Mouse (Mus musculus) spleen, adult 2 months (tissue): ENCODE measurements at regions not wholly inside any gene's neighbourhood (a gene's known extent, or its start where the extent isn't known, plus 50 kb on each side); places are given as distances from the start of the nearest gene placed in this dataset.
A peak's percentile ranks its signal among the peaks of the same experiment; 100 is the strongest.
"Not testable (repeated sequence)": the region's sequence is repeated elsewhere in the genome, so short reads cannot be mapped to it uniquely, and the experiment has no call there.

Experiments
- DNase-seq, 2 experiments: peaks; one replicate each; pipeline versions ENCODE4 v3.0.0 to v3.0.0-alpha.2; 2012 to 2021; ENCODE audit warnings: low spot score in 2 of 2, low read depth in 1 of 2
- H3K27ac ChIP-seq: fragments of 200-500 bp; 2 replicates; pipeline ENCODE4 v1.5.1; 2012; ENCODE audit warnings: low read length, inconsistent platforms; ENCODE audit not compliant: insufficient read depth
- H3K27me3 ChIP-seq: fragments of 200-500 bp; 2 replicates; pipeline ENCODE4 v1.6.1; 2012; ENCODE audit warnings: mild to moderate bottlenecking, moderate library complexity, low read length, inconsistent platforms; ENCODE audit not compliant: control insufficient read depth, insufficient read depth
- H3K36me3 ChIP-seq: fragments of 200-500 bp; 2 replicates; pipeline ENCODE4 v1.6.1; 2012; ENCODE audit warnings: mild to moderate bottlenecking, low read length, inconsistent platforms; ENCODE audit not compliant: control insufficient read depth, insufficient read depth
- H3K4me1 ChIP-seq: fragments of 200-500 bp; 2 replicates; pipeline ENCODE4 v1.6.1; 2011; ENCODE audit warnings: inconsistent platforms; ENCODE audit not compliant: control insufficient read depth, insufficient read depth, insufficient read length
- H3K4me3 ChIP-seq: fragments of 200-500 bp; 2 replicates; pipeline ENCODE4 v1.5.1; 2011; ENCODE audit warnings: mild to moderate bottlenecking, inconsistent platforms; ENCODE audit not compliant: insufficient read depth, insufficient read length; ENCODE audit errors: extremely low read depth
- WGBS: fragments of 180-500 bp; shearing (Covaris S2); methylation state at CpG from one replicate; pipeline ENCODE4 v1.1.7; 2018; 5-methylcytosine and 5-hydroxymethylcytosine counted together

DNA sequence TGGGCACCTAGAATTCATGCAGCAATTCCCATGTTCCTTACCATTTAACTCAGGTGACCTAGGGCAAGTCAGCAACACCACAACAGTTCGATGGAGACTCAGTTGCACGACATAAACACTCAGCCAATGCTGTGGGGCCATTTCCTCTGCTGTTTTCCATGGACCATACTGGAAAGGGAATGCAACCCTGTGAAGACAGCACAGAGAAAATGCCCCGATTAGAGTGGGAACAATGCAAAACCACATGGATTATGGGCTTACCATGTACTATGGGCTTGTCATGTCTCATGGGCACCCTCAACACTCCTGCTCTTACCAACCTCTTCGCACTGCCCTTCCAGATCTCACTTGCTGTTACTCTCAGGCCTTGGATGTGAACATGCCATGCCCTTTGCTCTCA lies 207.6 kb downstream of the Snurf start:
- not testable (repeated sequence) for H3K27me3 ChIP-seq, H3K27ac ChIP-seq, H3K4me1 ChIP-seq, H3K36me3 ChIP-seq, DNase-seq, H3K4me3 ChIP-seq
- WGBS, result 78% methylated on average over 4 of the region's 4 CpGs

DNA sequence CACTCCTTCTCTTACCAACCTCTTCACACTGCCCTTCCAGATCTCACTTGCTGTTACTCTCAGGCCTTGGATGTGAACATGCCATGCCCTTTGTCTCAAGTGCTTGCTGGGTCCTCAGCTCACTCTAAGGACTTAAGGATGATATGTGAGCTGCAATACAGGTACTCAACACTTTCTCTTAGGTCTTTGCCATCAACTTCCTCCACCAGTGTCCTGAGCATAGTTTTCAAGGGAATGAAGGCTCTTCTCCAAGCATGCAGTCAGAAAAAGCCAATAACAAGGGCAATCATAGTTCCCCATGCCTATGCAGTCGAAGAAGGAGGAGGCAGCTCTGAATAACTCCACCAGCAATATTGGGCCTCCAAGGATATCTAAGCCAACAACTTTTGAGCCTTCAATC lies 235.1 kb downstream of the Snurf start:
- not testable (repeated sequence) for H3K27ac ChIP-seq, H3K4me1 ChIP-seq, H3K27me3 ChIP-seq, H3K36me3 ChIP-seq, H3K4me3 ChIP-seq
- WGBS, result 78% methylated on average over 1 of the region's 1 CpGs
- peak in 1 of 2 experiments; percentile 3 for DNase-seq

DNA sequence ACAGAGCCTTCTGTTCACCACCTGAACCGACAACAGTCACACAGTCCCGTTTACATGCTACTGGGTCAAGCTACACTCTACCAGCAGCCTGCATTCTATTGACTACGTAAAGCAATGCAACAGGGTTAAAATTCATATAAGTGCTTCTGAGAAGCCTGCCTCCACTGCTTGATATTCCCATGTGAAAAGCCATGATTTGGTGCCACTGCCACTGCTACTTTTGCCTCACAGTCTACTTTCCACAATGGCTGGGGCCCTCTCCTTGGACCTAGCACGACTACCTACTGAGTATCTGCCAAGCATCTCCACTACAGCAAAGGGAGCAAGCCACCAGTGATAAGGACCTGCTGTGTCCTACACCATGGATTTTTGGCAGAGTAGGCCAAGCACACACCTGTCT lies 236.2 kb downstream of the Snurf start:
- DNase-seq, result peak in 1 of 2 experiments; percentile 2
- not testable (repeated sequence) for H3K36me3 ChIP-seq, H3K27ac ChIP-seq, H3K4me1 ChIP-seq, H3K4me3 ChIP-seq, H3K27me3 ChIP-seq
- WGBS, result 70% methylated on average over 2 of the region's 4 CpGs

GRCm38 (mm10) chr7:59767325-59767724 lies 237.5 kb downstream of the Snurf start:
- 71% methylated on average over 1 of the region's 1 CpGs for WGBS
- not testable (repeated sequence) for H3K4me3 ChIP-seq, H3K27ac ChIP-seq, H3K36me3 ChIP-seq, H3K27me3 ChIP-seq, H3K4me1 ChIP-seq
- DNase-seq, result peak in 1 of 2 experiments; percentile 4
